Mouse (Mus musculus): ENCODE results near the gene Ctc1. TPM values are rescaled to one million over a fixed set of nuclear protein-coding genes. Genes with fewer than 3 reads are reported as not detected.

Ctc1 gene
- polyA plus RNA-seq, 1 experiment = 47.0 TPM

GRCm38 (mm10) chr11:69045531-69046394 lies 30.1 kb downstream of the Ctc1 start, which contains the start of gene Aurkb:
TSS of gene Aurkb (plus strand) at chr11:69045647.
- Histone ChIP-seq H3K4me3 (ENCODE audit: insufficient read depth, low read length) (peak within 1 kb of the TSS; percentile 47), H3K4me1 (ENCODE audit: control insufficient read depth, insufficient read depth, low read length) (no peaks in the 10 kb centered on the region), H3K27ac (ENCODE audit: insufficient read depth, low read length) (no peak within 1 kb of the TSS)
- TF ChIP-seq POLR2A (IDR thresholded peaks at IDR 0.05; ENCODE audit: extremely low read depth, insufficient read depth, low read length) (no peak), CTCF (IDR thresholded peaks at IDR 0.05; ENCODE audit: extremely low read depth, insufficient read depth, low read length) (no peak)

- H3K4me1 ChIP-seq (ENCODE audit: control insufficient read depth, insufficient read depth, low read length) = no peaks in the 10 kb centered on the region
- no peak overlapping the region for H3K27ac ChIP-seq (ENCODE audit: insufficient read depth, low read length)
- H3K4me3 ChIP-seq (ENCODE audit: insufficient read depth, low read length) = peak overlapping the region; percentile 47; the same call in 1 of the 2 replicates
- no peak for TF ChIP-seq CTCF (IDR thresholded peaks at IDR 0.05; ENCODE audit: extremely low read depth, insufficient read depth, low read length)
- TF ChIP-seq POLR2A (IDR thresholded peaks at IDR 0.05; ENCODE audit: extremely low read depth, insufficient read depth, low read length) = no peak
These were observed 30.7 kb downstream of the Ctc1 start for GRCm38 (mm10) chr11:69046395-69046774.

GRCm38 (mm10) chr11:69047592-69047991 lies 31.9 kb downstream of the Ctc1 start:
- Histone ChIP-seq H3K4me1 (ENCODE audit: control insufficient read depth, insufficient read depth, low read length) (no peaks in the 10 kb centered on the region), H3K27ac (ENCODE audit: insufficient read depth, low read length) (no peak overlapping the region), H3K4me3 (ENCODE audit: insufficient read depth, low read length) (no peak overlapping the region)
- no peak for TF ChIP-seq POLR2A (IDR thresholded peaks at IDR 0.05; ENCODE audit: extremely low read depth, insufficient read depth, low read length)
- no peak for TF ChIP-seq CTCF (IDR thresholded peaks at IDR 0.05; ENCODE audit: extremely low read depth, insufficient read depth, low read length)

GRCm38 (mm10) chr11:69048151-69048550 lies 32.4 kb downstream of the Ctc1 start:
- H3K27ac ChIP-seq (ENCODE audit: insufficient read depth, low read length) = no peak overlapping the region
- TF ChIP-seq POLR2A (IDR thresholded peaks at IDR 0.05; ENCODE audit: extremely low read depth, insufficient read depth, low read length) (no peak), CTCF (IDR thresholded peaks at IDR 0.05; ENCODE audit: extremely low read depth, insufficient read depth, low read length) (no peak)
- H3K4me3 ChIP-seq (ENCODE audit: insufficient read depth, low read length) = no peak overlapping the region
- no peaks in the 10 kb centered on the region for H3K4me1 ChIP-seq (ENCODE audit: control insufficient read depth, insufficient read depth, low read length)

- Histone ChIP-seq H3K4me1 (ENCODE audit: control insufficient read depth, insufficient read depth, low read length) (no peaks in the 10 kb centered on the region), H3K27ac (ENCODE audit: insufficient read depth, low read length) (no peak overlapping the region), H3K4me3 (ENCODE audit: insufficient read depth, low read length) (no peak overlapping the region)
- TF ChIP-seq CTCF (IDR thresholded peaks at IDR 0.05; ENCODE audit: extremely low read depth, insufficient read depth, low read length) (no peak), POLR2A (IDR thresholded peaks at IDR 0.05; ENCODE audit: extremely low read depth, insufficient read depth, low read length) (no peak)
These were observed 35.0 kb downstream of the Ctc1 start for GRCm38 (mm10) chr11:69050748-69051147.

- TF ChIP-seq CTCF (IDR thresholded peaks at IDR 0.05; ENCODE audit: extremely low read depth, insufficient read depth, low read length) = no peak
- no peak for TF ChIP-seq POLR2A (IDR thresholded peaks at IDR 0.05; ENCODE audit: extremely low read depth, insufficient read depth, low read length)
- no peak overlapping the region for H3K27ac ChIP-seq (ENCODE audit: insufficient read depth, low read length)
- no peak overlapping the region for H3K4me3 ChIP-seq (ENCODE audit: insufficient read depth, low read length)
- no peaks in the 10 kb centered on the region for H3K4me1 ChIP-seq (ENCODE audit: control insufficient read depth, insufficient read depth, low read length)
These were observed 36.1 kb downstream of the Ctc1 start for GRCm38 (mm10) chr11:69051771-69052170.

GRCm38 (mm10) chr11:69052824-69053421 lies 37.2 kb downstream of the Ctc1 start:
- Histone ChIP-seq H3K4me3 (ENCODE audit: insufficient read depth, low read length) (no peak overlapping the region), H3K4me1 (ENCODE audit: control insufficient read depth, insufficient read depth, low read length) (no peaks in the 10 kb centered on the region), H3K27ac (ENCODE audit: insufficient read depth, low read length) (no peak overlapping the region)
- TF ChIP-seq POLR2A (IDR thresholded peaks at IDR 0.05; ENCODE audit: extremely low read depth, insufficient read depth, low read length) (no peak), CTCF (IDR thresholded peaks at IDR 0.05; ENCODE audit: extremely low read depth, insufficient read depth, low read length) (no peak)

GRCm38 (mm10) chr11:69053848-69054247 lies 38.1 kb downstream of the Ctc1 start:
- H3K4me3 ChIP-seq (ENCODE audit: insufficient read depth, low read length) = no peak overlapping the region
- TF ChIP-seq CTCF (IDR thresholded peaks at IDR 0.05; ENCODE audit: extremely low read depth, insufficient read depth, low read length) (no peak), POLR2A (IDR thresholded peaks at IDR 0.05; ENCODE audit: extremely low read depth, insufficient read depth, low read length) (no peak)
- H3K4me1 ChIP-seq (ENCODE audit: control insufficient read depth, insufficient read depth, low read length) = no peaks in the 10 kb centered on the region

GRCm38 (mm10) chr11:69058265-69058664 lies 42.6 kb downstream of the Ctc1 start:
- no peaks in the 10 kb centered on the region for H3K4me1 ChIP-seq (ENCODE audit: control insufficient read depth, insufficient read depth, low read length)
- peak overlapping the region; percentile 73 for H3K4me3 ChIP-seq (ENCODE audit: insufficient read depth, low read length)
- TF ChIP-seq CTCF (IDR thresholded peaks at IDR 0.05; ENCODE audit: extremely low read depth, insufficient read depth, low read length) = no peak
- no peak for TF ChIP-seq POLR2A (IDR thresholded peaks at IDR 0.05; ENCODE audit: extremely low read depth, insufficient read depth, low read length)
- H3K27ac ChIP-seq (ENCODE audit: insufficient read depth, low read length) = 0 out of 2 replicates have a peak overlapping the region, but pooled peaks have one; percentile 44

More at GRCm38 (mm10) chr11:69053848-69054247, 38.1 kb downstream of the Ctc1 start:
- H3K27ac ChIP-seq (ENCODE audit: insufficient read depth, low read length) = no peak overlapping the region
